Mouse (Mus musculus): ENCODE data around the gene Setd5. TPM values are rescaled to one million over a fixed set of nuclear protein-coding genes. Genes with fewer than 3 reads are reported as not detected.

Gene Setd5
- polyA plus RNA-seq, 2 experiments: 11.8 to 14.1 TPM

- ATAC-seq (ENCODE audit: insufficient read depth) (no peak), DNase-seq (ENCODE audit: low read depth in 3 of 3, low spot score in 3 of 3) (no peak)
- H3K27me3 ChIP-seq (ENCODE audit: control insufficient read depth, insufficient read depth, low read length): no peaks in the 10 kb centered on the region
- peak overlapping the region in 1 of 2 experiments; percentile 19; a peak in 1 of 4 replicates for H3K4me3 ChIP-seq (ENCODE audit: insufficient read depth in 1 of 2, low read depth in 2 of 2, low read length in 2 of 2)
- TF ChIP-seq CTCF (IDR thresholded peaks at IDR 0.05; ENCODE audit: low read depth) (no peak), EP300 (IDR thresholded peaks at IDR 0.05; ENCODE audit: low read depth) (no peak)
- H3K36me3 ChIP-seq (replicated peaks; ENCODE audit: control insufficient read depth, insufficient read depth, low read depth): no peaks in the 10 kb centered on the region
- peak overlapping the region; percentile 53; the same call in 1 of the 2 replicates for H3K4me2 ChIP-seq (ENCODE audit: low read depth)
- H3K9me3 ChIP-seq (ENCODE audit: control insufficient read depth, low read length): no peaks in the 10 kb centered on the region
- no peak overlapping the region for H3K27ac ChIP-seq
- no peak overlapping the region for H3K9ac ChIP-seq (replicated peaks)
- WGBS (ENCODE audit: insufficient replicate concordance): 56% methylated on average over 5 of the region's 5 CpGs
- peaks cover 16 to 29% of the 10 kb centered on the region in 2 experiments for H3K4me1 ChIP-seq (replicated peaks; ENCODE audit: control insufficient read depth in 2 of 2, insufficient read depth in 2 of 2, low read length in 1 of 2)
These were observed 38.5 kb upstream of the Setd5 start for GRCm38 (mm10) chr6:113038735-113039058.

DNA sequence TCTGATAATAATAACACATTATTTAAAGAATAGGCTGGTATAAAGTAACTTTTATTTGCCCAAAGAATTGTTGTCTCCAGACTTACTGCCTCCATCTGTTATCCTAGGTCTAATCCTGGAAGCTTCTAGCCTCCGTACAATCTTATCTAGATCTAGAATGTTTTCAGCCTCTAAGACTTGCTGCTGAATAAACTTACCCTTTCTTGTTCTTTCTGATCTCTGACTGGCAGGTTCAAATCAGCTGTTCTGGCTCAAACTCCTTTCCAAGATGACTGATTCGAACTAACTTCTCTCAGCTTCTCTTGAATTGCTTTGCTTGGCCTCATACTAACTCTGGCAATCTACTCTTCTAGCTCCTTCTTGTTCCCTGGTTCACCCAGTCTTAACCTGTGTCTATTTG lies 36.8 kb upstream of the Setd5 start:
- TF ChIP-seq EP300 (IDR thresholded peaks at IDR 0.05; ENCODE audit: low read depth) (no peak), CTCF (IDR thresholded peaks at IDR 0.05; ENCODE audit: low read depth) (no peak)
- no peak overlapping the region for H3K27ac ChIP-seq
- H3K4me1 ChIP-seq (replicated peaks; ENCODE audit: control insufficient read depth in 2 of 2, insufficient read depth in 2 of 2, low read length in 1 of 2): peaks cover 21 to 35% of the 10 kb centered on the region in 2 experiments

GRCm38 (mm10) chr6:113041215-113041990 lies 35.8 kb upstream of the Setd5 start:
- 22% methylated on average over 11 of the region's 11 CpGs for WGBS (ENCODE audit: insufficient replicate concordance)
- Histone ChIP-seq H3K4me2 (ENCODE audit: low read depth) (peak overlapping the region; percentile 11; the same call in 1 of the 2 replicates), H3K27ac (peak overlapping the region; percentile 64), H3K4me3 (ENCODE audit: insufficient read depth in 1 of 2, low read depth in 2 of 2, low read length in 2 of 2) (no peak overlapping the region), H3K36me3 (replicated peaks; ENCODE audit: control insufficient read depth, insufficient read depth, low read depth) (no peaks in the 10 kb centered on the region), H3K27me3 (ENCODE audit: control insufficient read depth, insufficient read depth, low read length) (no peaks in the 10 kb centered on the region), H3K9me3 (ENCODE audit: control insufficient read depth, low read length) (no peaks in the 10 kb centered on the region), H3K4me1 (replicated peaks; ENCODE audit: control insufficient read depth in 2 of 2, insufficient read depth in 2 of 2, low read length in 1 of 2) (peaks cover 23 to 38% of the 10 kb centered on the region in 2 experiments), H3K9ac (replicated peaks) (no peak overlapping the region)
- no peak for TF ChIP-seq CTCF (IDR thresholded peaks at IDR 0.05; ENCODE audit: low read depth)
- TF ChIP-seq EP300 (IDR thresholded peaks at IDR 0.05; ENCODE audit: low read depth): peak; percentile 58
- peak; percentile 17; the same call in 1 of the 2 replicates for ATAC-seq (ENCODE audit: insufficient read depth)
- DNase-seq (ENCODE audit: low read depth in 3 of 3, low spot score in 3 of 3): no peak

More for the DNA sequence above, 36.8 kb upstream of the Setd5 start:
- ATAC-seq (ENCODE audit: insufficient read depth) (no peak), DNase-seq (ENCODE audit: low read depth in 3 of 3, low spot score in 3 of 3) (no peak)
- Histone ChIP-seq H3K4me2 (ENCODE audit: low read depth) (no peak overlapping the region), H3K4me3 (ENCODE audit: insufficient read depth in 1 of 2, low read depth in 2 of 2, low read length in 2 of 2) (no peak overlapping the region), H3K27me3 (ENCODE audit: control insufficient read depth, insufficient read depth, low read length) (no peaks in the 10 kb centered on the region), H3K9ac (replicated peaks) (no peak overlapping the region), H3K9me3 (ENCODE audit: control insufficient read depth, low read length) (no peaks in the 10 kb centered on the region), H3K36me3 (replicated peaks; ENCODE audit: control insufficient read depth, insufficient read depth, low read depth) (no peaks in the 10 kb centered on the region)
- 43% methylated on average over 2 of the region's 2 CpGs for WGBS (ENCODE audit: insufficient replicate concordance)

GRCm38 (mm10) chr6:113045575-113045974 lies 31.6 kb upstream of the Setd5 start:
- under 1% methylated on average over 11 of the region's 11 CpGs for WGBS (ENCODE audit: insufficient replicate concordance)
- Histone ChIP-seq H3K4me3 (ENCODE audit: insufficient read depth in 1 of 2, low read depth in 2 of 2, low read length in 2 of 2) (peak overlapping the region; percentile 83 to 93), H3K4me2 (ENCODE audit: low read depth) (peak overlapping the region; percentile 92), H3K9ac (replicated peaks) (peak overlapping the region; percentile 79), H3K27me3 (ENCODE audit: control insufficient read depth, insufficient read depth, low read length) (no peaks in the 10 kb centered on the region), H3K4me1 (replicated peaks; ENCODE audit: control insufficient read depth in 2 of 2, insufficient read depth in 2 of 2, low read length in 1 of 2) (peaks cover 39 to 44% of the 10 kb centered on the region in 2 experiments), H3K27ac (peak overlapping the region; percentile 94), H3K36me3 (replicated peaks; ENCODE audit: control insufficient read depth, insufficient read depth, low read depth) (peaks cover 11% of the 10 kb centered on the region), H3K9me3 (ENCODE audit: control insufficient read depth, low read length) (no peaks in the 10 kb centered on the region)
- ATAC-seq (ENCODE audit: insufficient read depth) (peak; percentile 8; the same call in 1 of the 2 replicates), DNase-seq (ENCODE audit: low read depth in 3 of 3, low spot score in 3 of 3) (no peak)
- TF ChIP-seq CTCF (IDR thresholded peaks at IDR 0.05; ENCODE audit: low read depth) (no peak), EP300 (IDR thresholded peaks at IDR 0.05; ENCODE audit: low read depth) (no peak)

Data from liver, embryonic 14.5 days (tissue).